Mouse (Mus musculus): ENCODE data around the gene Smarcd2. TPM values are rescaled to one million over a fixed set of nuclear protein-coding genes. Genes with fewer than 3 reads are reported as not detected.

Gene Smarcd2
- total RNA-seq, 2 experiments from 2014 or later, result 104 to 117 TPM

DNA sequence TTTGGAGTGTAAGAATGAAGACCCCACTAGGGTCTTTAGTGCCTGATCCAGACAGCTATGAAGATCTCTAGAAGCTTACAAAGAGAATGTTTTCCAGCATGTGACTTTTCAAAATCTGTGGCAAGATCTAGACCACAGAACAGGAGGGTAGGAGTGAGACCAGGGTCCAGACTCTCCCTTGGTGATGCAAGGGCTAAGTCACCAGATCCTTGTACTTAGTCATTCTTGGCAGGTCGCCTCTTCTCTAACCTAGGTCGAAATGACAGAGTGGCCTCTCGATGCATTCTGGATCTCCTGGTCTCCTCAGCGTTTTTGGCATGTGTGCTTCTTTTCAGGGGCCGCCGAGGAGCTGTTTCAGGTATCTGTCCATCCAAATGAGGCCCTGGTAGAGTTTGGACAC is 9.7 kb upstream of the Smarcd2 start:
- DNase-seq (ENCODE audit: low spot score in 2 of 2), result no peak

- DNase-seq (ENCODE audit: low spot score in 2 of 2), result peak; percentile 84 to 86
Measured at GRCm38 (mm10) chr11:106276454-106276853, 3.7 kb upstream of the Smarcd2 start, which contains the start of gene Tcam1. Gene Tcam1, plus strand, starts transcription at chr11:106276672.

DNA sequence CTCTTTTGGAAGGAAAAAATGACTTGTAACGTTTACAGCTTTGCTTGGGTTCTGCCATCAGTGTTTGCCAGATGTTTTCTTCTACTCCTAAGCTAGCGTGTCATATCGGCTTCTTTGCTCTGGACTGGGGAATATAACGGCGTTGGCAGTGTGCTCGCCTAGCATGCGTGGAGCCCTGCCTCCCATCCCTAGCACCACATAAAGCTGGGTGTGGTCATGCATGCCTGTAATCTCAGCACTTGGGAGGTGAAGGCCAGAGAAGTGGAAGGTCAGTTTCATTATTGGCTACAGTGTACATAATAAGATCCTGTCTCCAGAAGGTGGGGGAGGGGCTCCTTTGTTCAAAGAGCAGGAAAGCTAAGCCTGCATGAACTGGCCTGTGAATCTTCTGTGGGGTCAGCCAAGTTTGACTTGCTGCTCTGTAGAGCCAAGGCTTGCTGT is 2.2 kb upstream of the Smarcd2 start:
- DNase-seq (ENCODE audit: low spot score in 2 of 2), result no peak

DNA sequence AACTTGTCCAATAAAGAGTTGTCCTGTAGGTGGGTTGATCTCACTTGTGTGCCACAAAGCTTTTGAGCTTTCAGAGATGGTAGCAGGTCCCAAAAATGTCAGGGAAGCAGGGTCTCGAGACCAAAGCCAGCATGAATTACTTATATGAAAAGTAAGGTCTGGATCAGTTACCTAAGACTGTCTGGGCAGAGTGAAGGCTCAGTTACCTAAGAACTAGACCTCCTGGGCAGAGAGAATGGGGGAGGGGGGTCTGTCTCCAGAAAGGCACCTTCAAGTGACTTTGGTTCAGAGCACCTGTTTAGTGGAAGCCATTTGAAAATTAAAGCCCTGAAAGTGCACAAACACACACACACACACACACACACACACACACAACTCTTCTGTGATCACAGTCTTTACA is 1.6 kb upstream of the Smarcd2 start:
- no peak for DNase-seq (ENCODE audit: low spot score in 2 of 2)

GRCm38 (mm10) chr11:106273811-106274210 is 1.0 kb upstream of the Smarcd2 start:
- no peak for DNase-seq (ENCODE audit: low spot score in 2 of 2)

DNA sequence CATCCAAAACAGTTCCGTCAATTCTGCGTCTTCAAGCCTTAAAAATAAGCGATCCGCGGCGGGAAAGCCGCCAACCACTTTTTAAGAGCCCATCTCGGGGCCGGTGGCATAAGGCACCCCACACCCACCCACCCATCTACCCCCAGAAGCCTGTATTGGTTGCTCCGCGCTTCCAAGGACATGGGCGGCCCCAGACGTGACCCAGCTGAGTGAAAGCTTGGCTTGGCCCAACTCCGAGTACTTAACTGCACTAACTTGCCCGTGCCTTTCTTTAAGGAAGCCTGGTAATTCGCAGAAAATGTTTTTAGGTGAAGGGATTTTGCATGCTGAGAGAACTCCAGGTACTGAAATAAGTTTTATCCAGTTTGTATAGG is 526 bp upstream of the Smarcd2 start:
- DNase-seq (ENCODE audit: low spot score in 2 of 2), result no peak

DNA sequence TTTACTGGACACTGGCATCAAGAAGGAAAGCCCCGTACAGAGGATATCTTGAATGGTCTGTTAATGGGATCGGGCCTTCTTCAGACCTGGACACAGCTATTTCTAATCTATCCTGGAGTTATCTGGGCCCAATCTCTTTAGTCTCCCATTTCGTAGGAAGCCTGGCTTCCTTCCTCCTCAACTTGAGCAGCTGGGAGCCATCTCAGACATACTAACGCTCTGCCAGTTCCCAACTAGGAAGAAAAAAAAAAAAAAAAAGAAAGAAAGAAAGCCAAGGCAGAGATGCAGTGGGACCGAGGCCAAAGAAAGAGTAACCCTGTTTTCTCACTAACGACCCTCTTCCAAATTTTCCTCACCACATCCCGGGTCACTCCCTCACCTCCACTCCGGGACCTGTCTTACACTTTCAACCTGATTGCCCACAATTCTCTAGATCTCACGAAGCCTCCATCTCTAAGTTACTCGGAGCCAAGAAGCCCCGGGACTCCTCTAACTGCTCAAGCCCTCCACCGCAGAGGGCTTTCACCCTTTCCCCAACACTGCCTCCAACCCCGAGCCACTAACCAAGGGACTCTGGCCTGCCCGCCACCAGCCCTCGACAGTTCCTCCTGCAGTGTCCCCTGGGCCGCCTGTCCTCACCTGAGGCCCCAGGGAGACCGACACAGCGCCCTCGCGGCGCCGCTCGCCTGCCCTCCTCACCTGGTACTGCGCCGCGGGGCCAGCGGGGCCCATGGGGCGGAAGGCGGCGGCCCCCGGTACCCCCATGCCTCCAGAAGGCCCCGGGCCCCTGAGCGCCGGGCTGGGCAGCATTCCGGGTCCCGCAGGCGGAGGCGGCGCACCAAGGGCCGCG is 753 bp downstream of the Smarcd2 start:
- no peak for DNase-seq (ENCODE audit: low spot score in 2 of 2)

DNA sequence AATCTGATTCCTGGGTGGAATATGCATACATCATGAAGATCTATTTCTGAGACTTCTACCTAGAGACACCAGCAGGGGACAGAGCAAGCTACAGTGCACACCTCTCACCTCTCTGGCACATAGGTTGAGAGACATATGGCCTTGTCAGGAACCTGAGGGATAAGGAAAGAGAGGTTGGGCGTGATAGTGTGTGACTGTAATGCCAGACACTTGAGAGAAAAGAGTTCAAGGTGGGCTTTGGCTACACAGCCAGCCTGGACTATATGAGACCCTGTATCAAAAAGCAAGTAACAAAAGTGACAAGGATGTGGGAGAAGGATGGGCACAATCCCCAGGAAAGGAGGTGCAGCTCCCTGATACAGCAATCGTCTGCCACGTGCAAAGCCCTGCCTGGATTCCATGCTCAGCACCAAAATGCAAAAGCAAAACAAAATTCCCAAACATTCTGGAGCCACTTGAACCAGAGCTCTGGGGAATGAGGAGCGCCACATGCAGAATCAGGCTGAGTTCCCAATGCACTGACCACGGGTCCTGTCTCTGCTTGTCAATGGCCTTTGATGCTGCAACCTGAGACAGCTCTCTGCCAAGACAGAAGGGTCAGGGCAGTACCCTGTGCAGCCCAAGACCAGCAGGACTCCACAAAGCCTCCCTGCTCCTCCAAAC is 1.5 kb downstream of the Smarcd2 start:
- DNase-seq (ENCODE audit: low spot score in 2 of 2), result no peak

DNA sequence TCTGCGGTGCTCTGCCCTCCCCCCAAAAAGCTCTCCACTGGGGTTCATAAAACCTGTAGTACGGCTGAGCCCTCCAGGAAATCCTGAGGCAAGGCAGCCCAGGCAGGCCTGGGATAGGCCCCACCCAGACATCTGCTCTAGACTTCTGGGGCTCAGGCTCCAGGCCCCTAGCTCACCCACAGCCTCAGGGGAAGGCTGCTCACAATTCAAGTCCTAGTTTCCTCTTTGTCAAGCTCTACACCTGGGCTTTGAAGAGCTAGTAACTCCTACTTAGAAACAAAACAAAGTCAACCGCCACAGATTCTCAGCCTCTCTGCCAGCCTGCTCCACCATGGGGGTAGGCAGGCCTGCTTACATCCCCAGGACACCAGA is 3.7 kb downstream of the Smarcd2 start:
- DNase-seq (ENCODE audit: low spot score in 2 of 2), result no peak

- DNase-seq (ENCODE audit: low spot score in 2 of 2), result peak; percentile 49 to 66
Measured at GRCm38 (mm10) chr11:106268326-106269059, 4.3 kb downstream of the Smarcd2 start.

GRCm38 (mm10) chr11:106267871-106268270 is 4.9 kb downstream of the Smarcd2 start:
- no peak for DNase-seq (ENCODE audit: low spot score in 2 of 2)

- DNase-seq (ENCODE audit: low spot score in 2 of 2), result no peak
Measured at GRCm38 (mm10) chr11:106267311-106267852, 5.4 kb downstream of the Smarcd2 start.

DNA sequence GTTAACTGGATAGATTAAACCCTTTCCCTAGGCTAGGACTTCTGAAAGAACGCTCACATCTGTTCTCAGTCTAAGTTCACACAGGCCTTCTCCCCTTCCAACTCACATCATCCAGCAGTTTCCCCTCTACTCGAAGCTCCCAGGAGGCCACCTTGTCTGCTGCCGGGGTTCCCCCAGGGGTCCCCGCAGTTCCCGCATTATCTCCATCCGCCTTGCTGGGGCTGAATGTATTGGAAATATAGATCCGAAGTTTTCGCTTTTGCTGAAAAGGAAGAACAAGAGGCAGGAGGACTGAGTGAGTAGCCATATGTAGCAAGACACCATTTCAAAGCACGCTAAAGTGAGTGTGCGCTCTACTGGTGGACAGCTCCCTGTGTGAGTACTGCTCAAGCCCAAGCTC is 6.3 kb downstream of the Smarcd2 start:
- DNase-seq (ENCODE audit: low spot score in 2 of 2), result no peak

DNA sequence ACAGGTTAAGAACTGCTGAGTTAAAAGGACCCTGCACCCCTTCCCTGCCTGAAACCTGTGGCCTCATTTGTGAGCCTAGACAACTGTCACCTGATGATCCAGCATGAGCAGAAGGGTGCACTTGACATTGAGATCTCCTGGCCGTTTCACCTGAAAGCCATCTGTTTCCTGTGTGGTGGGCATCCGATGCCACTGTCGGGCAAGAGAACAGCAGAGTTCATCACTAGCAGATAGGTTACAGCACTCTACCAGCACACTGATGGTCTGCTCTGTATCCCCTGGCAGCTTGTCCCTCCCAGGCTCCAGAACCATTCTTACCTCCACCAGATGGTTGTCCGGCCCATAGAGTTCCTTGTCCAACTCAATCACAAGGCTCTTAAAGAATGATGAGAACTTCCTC is 7.2 kb downstream of the Smarcd2 start:
- DNase-seq (ENCODE audit: low spot score in 2 of 2), result no peak

- DNase-seq (ENCODE audit: low spot score in 2 of 2), result no peak
Measured at GRCm38 (mm10) chr11:106264988-106265387, 7.8 kb downstream of the Smarcd2 start.

DNA sequence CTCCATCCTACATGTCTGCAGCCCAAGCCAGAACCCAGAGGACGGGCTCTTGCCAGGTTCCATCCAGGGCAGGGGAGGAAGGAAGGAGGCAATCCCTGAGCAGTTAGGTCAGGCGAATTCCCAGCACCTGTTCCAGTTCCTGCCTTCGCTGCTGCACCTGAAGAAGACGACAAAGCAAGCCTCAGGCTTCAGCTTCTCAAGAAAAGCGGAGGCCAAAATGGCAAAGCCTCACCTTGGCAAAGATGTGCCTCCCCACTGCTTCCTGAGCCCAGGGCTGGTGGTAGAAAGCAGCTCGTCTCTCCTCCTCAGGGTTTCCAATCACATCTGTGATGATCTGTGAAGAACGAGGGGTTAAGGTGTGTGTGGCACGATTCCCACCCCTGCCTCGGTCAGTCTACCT is 8.8 kb downstream of the Smarcd2 start:
- DNase-seq (ENCODE audit: low spot score in 2 of 2), result no peak

- DNase-seq (ENCODE audit: low spot score in 2 of 2), result no peak
Measured at GRCm38 (mm10) chr11:106260826-106261450, 11.8 kb downstream of the Smarcd2 start.

- no peak for DNase-seq (ENCODE audit: low spot score in 2 of 2)
Measured at GRCm38 (mm10) chr11:106256775-106257174, 16.0 kb downstream of the Smarcd2 start.

DNA sequence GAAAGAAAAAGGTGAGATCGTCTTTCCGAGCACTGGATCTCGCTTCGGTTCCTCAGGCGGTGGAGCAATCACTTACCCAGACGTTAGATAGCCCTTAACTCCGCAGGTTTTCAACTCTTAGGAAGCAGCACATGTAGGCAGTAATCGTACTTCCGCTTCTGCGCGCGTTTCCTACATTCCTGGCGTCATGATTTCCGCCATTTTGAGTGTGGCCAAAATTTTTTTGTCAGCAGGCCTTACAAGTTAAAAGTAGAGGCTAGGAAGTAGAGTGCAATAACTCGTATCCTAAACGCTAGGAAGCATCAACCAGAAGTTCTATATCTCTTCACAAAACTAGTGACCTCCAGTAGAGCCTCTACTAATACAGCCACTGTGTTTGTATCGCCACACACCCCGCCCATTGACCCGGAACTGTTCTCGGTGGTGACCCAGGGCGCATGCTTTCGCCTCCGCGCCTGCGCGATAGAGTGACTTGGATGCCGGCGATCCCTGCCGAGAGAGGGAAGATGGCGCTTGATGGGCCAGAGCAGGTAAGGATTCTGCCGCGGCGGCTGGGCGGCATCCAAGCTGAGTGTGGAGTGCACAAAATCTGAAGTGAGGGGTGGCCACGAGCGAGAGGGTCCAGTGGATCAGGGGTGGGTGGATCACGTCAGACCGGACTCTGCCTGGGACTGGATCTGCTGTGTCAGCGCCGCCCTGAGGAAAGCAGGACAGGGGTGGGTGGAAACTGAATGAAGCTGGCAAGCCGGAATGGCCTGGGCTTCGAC is 16.9 kb downstream of the Smarcd2 start, which contains the start of the genes Ftsj3 and Psmc5:
Gene Ftsj3, minus strand, starts transcription at position 395 of the 767 bp plus-strand sequence.
Gene Psmc5, plus strand, starts transcription at position 470 of the 767 bp plus-strand sequence.
- DNase-seq (ENCODE audit: low spot score in 2 of 2), result peak; percentile 95 to 99

DNA sequence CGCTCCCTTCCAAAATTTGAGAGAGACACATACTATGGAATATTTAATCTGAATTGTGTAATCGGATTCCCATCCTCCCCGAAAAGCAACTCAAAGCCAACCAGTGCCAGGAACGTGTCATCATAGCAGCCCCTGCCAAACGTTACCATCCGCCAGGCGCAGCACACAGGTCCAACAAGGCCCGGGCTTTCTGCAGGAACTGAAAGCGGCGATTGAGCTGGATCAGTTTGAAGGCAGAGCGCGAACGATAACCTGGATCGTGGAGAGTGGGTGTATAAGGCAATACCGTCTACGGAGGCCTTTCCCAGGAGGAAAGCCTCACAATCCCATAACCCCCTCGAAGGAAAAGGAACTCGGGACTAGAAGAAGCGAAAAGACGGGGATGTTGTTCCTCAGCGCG is 17.6 kb downstream of the Smarcd2 start:
- DNase-seq (ENCODE audit: low spot score in 2 of 2), result no peak

Measured in adrenal gland, postnatal 4 days (tissue).